Mouse (Mus musculus): ENCODE measurements around the gene Nr2c1.

The Nr2c1 gene

GRCm38 (mm10) chr10:94210718-94211618, 63.1 kb downstream of the Nr2c1 start:
- no peak for DNase-seq (ENCODE audit: low spot score in 2 of 2)

- DNase-seq (ENCODE audit: low spot score in 2 of 2), result no peak
Measured at GRCm38 (mm10) chr10:94211725-94212124, 63.9 kb downstream of the Nr2c1 start.

GRCm38 (mm10) chr10:94225026-94225750, 77.4 kb downstream of the Nr2c1 start:
- DNase-seq (ENCODE audit: low spot score in 2 of 2), result no peak

- DNase-seq (ENCODE audit: low spot score in 2 of 2), result no peak
Measured at GRCm38 (mm10) chr10:94230172-94230981, 82.6 kb downstream of the Nr2c1 start.

GRCm38 (mm10) chr10:94231025-94231424, 83.2 kb downstream of the Nr2c1 start:
- DNase-seq (ENCODE audit: low spot score in 2 of 2), result no peak

GRCm38 (mm10) chr10:94235200-94235599, 87.4 kb downstream of the Nr2c1 start:
- DNase-seq (ENCODE audit: low spot score in 2 of 2), result no peak

- DNase-seq (ENCODE audit: low spot score in 2 of 2), result no peak
Measured at GRCm38 (mm10) chr10:94241346-94241745, 93.5 kb downstream of the Nr2c1 start.

Measured in urinary bladder, postnatal 36 days (tissue).